Mouse (Mus musculus) kidney, postnatal 0 days (tissue): ENCODE measurements around the gene Pex6. TPM values are rescaled to one million over a fixed set of nuclear protein-coding genes. Genes with fewer than 3 reads are reported as not detected.

ENCODE experiments used
- ATAC-seq: fragments of 200-750 bp; cut with Nextera tagmentation; replicated peaks from 2 replicates; pipeline ENCODE4 v1.8.0; 2017; ENCODE audit warnings: low read depth, moderate number of reproducible peaks, moderate TSS enrichment, moderate library complexity; ENCODE audit not compliant: low FRiP score
- DNase-seq: peaks from one replicate; pipeline ENCODE4 v3.0.0-alpha.2; 2016; ENCODE audit warnings: low spot score
- H3K27ac ChIP-seq: fragments of 300-500 bp; sonication (generic); 2 replicates; pipeline ENCODE4 v1.5.1; 2014; ENCODE audit warnings: mild to moderate bottlenecking
- H3K27me3 ChIP-seq: fragments of 300-500 bp; sonication (generic); 2 replicates; pipeline ENCODE4 v1.6.1; 2014; ENCODE audit warnings: low read length, mixed read lengths; ENCODE audit not compliant: insufficient read depth
- H3K36me3 ChIP-seq: fragments of 300-500 bp; sonication (generic); 2 replicates; pipeline ENCODE4 v1.6.1; 2014; ENCODE audit warnings: low read length, mixed read lengths; ENCODE audit not compliant: insufficient read depth
- H3K4me1 ChIP-seq: fragments of 300-500 bp; sonication (generic); replicated peaks from 2 replicates; pipeline ENCODE4 v1.6.1; 2014; ENCODE audit warnings: antibody characterized with exemption, low read length, mixed read lengths; ENCODE audit not compliant: insufficient read depth
- H3K4me2 ChIP-seq: fragments of 300-500 bp; sonication (generic); 2 replicates; pipeline ENCODE4 v1.6.1; 2014; ENCODE audit warnings: mild to moderate bottlenecking, low read length, moderate library complexity, mixed read lengths
- H3K4me3 ChIP-seq: fragments of 300-500 bp; sonication (generic); replicated peaks from 2 replicates; pipeline ENCODE4 v1.5.1; 2014; ENCODE audit warnings: low read depth, low read length
- H3K9ac ChIP-seq: fragments of 300-500 bp; sonication (generic); 2 replicates; pipeline ENCODE4 v1.6.1; 2014; ENCODE audit warnings: low read depth, low read length
- H3K9me3 ChIP-seq: fragments of 300-500 bp; sonication (generic); replicated peaks from 2 replicates; pipeline ENCODE4 v1.6.1; 2016; ENCODE audit warnings: low read length, inconsistent platforms, mixed read lengths
- CTCF ChIP-seq: IDR thresholded peaks from 2 replicates; pipeline ENCODE4 v1.5.1; 2016; ENCODE audit warnings: antibody characterized with exemption, low read depth, mild to moderate bottlenecking, moderate library complexity
- WGBS: fragments of 180-500 bp; shearing (Covaris S2); extraction: QIAGEN DNeasy Blood & Tissue Kit; methylation state at CpG from one replicate; pipeline ENCODE4 v1.1.7; 2014; 5-methylcytosine and 5-hydroxymethylcytosine counted together
- polyA plus RNA-seq: library from polyadenylated mRNA; unstranded; fragments of >200 nt; fragmentation: Nextera tagmentation; extraction: Ambion mirVana; gene quantifications from 2 replicates; pipeline ENCODE4 v1.2.1, GENCODE M21; 2015

Pex6 gene
- polyA plus RNA-seq, 1 experiment from 2014 or later, result 25.6 TPM

DNA sequence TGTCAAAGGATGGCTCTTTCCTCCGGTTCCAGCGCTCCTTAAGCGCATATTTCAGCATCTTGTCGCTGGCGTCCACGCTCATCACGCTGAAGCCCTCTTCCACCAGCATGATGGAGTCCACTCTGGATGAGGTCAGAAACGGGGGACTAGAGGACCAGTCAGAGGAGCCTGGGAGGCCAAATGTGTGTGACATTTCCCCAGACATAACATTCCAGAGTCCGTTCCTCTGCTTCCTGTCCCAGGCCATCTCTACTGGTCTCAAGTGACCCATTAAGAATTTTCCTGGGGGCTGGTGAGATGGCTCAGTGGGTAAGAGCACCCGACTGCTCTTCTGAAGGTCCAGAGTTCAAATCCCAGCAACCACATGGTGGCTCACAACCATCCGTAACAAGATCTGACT is 16.0 kb downstream of the Pex6 start:
- Histone ChIP-seq H3K9ac (no peak overlapping the region), H3K4me1 (no peaks in the 10 kb centered on the region), H3K4me3 (no peak overlapping the region), H3K27me3 (no peaks in the 10 kb centered on the region), H3K4me2 (no peak overlapping the region), H3K36me3 (peaks cover 15% of the 10 kb centered on the region; the same call in 1 of the 2 replicates), H3K9me3 (no peaks in the 10 kb centered on the region), H3K27ac (no peak overlapping the region)
- no peak for TF ChIP-seq CTCF
- 87% methylated on average over 11 of the region's 11 CpGs for WGBS
- DNase-seq, result no peak
- ATAC-seq, result no peak

DNA sequence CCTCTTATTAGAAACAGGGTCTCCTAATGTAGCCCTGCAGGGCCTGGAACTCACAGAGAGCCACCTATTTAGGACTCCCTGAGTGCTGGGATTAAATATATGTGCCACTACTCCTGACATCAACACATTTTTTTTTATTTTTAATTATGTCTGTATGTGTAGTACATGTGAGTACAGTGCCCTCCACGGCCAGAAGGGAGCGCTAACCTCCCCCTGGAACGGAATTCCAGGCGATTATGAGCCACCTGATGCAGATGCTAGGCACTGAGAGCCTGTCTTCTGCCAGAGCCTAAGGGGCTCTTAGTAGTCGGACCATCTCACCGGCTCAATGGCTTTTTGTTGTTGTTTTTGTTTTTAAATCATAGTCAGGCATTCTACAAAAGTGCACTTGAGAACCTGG is 16.8 kb downstream of the Pex6 start:
- Histone ChIP-seq H3K9me3 (no peaks in the 10 kb centered on the region), H3K9ac (no peak overlapping the region), H3K4me3 (no peak overlapping the region), H3K27me3 (no peaks in the 10 kb centered on the region), H3K4me2 (no peak overlapping the region), H3K27ac (no peak overlapping the region), H3K36me3 (peaks cover 12% of the 10 kb centered on the region; the same call in 1 of the 2 replicates), H3K4me1 (no peaks in the 10 kb centered on the region)
- DNase-seq (no peak), ATAC-seq (no peak)
- 47% methylated on average over 6 of the region's 6 CpGs for WGBS
- peak; percentile 50 for TF ChIP-seq CTCF

DNA sequence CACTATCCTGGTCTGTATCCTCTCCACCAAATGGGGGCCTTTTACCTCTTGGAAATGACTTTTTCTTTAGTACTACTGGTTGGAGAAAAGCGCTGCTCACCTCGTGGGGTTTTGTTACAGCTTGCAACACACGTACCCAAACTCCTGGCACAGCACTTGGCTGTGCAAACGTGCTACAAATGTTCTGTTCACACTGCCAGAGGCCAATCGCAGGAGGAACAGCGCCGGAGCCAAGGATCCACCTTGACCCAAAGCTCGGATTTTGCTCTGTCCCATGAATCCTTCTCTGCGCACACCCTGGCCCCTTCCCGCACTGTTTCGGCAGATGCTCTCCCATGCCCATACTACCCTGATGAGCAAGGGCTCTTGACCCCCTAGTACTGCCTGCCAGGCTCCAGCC is 17.2 kb downstream of the Pex6 start:
- no peaks in the 10 kb centered on the region for H3K27me3 ChIP-seq
- H3K4me1 ChIP-seq, result no peaks in the 10 kb centered on the region
- no peak overlapping the region for H3K4me3 ChIP-seq
- 52% methylated on average over 11 of the region's 11 CpGs for WGBS
- DNase-seq (no peak), ATAC-seq (no peak)
- H3K9ac ChIP-seq, result peak overlapping the region; percentile 31; the same call in 1 of the 2 replicates
- peak overlapping the region; percentile 46 for H3K4me2 ChIP-seq
- no peaks in the 10 kb centered on the region for H3K9me3 ChIP-seq
- peak overlapping the region; percentile 34; the same call in 1 of the 2 replicates for H3K27ac ChIP-seq
- H3K36me3 ChIP-seq, result peaks cover 8% of the 10 kb centered on the region; the same call in 1 of the 2 replicates
- no peak for TF ChIP-seq CTCF

DNA sequence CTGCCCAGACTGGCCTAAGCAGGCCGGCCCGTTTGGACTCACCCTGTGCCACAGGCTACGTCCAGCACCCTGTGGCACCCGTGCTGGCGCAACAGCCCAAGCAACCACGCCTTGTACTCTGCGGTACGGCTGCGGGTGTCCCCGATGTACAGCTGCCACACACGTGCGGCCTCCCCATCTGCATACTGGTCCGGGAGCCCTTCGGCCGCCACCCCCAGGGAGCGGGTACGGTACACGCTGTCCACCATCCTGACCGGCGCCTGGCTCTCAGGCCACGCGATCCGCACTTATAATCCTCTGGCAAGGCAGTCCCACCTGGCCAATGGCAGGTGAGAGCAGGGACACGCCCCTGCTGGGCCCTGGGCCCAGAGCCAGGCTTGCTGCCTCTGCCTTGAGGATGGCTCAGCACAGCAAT is 17.6 kb downstream of the Pex6 start, which contains the start of gene Gnmt:
Gnmt (minus strand) TSS at position 265 of the 415 bp plus-strand sequence.
- Histone ChIP-seq H3K9ac (peak within 1 kb of the TSS; percentile 31; the same call in 1 of the 2 replicates), H3K4me3 (no peak within 1 kb of the TSS), H3K4me2 (peak within 1 kb of the TSS; percentile 46), H3K27ac (peak within 1 kb of the TSS; percentile 34; the same call in 1 of the 2 replicates), H3K4me1 (no peaks in the 10 kb centered on the region), H3K27me3 (no peaks in the 10 kb centered on the region), H3K9me3 (no peaks in the 10 kb centered on the region), H3K36me3 (0 out of 2 replicates have a peak, but pooled peaks cover 4% of the 10 kb centered on the region)
- WGBS, result 14% methylated on average over 24 of the region's 24 CpGs
- ATAC-seq (peak; percentile 82), DNase-seq (no peak)
- TF ChIP-seq CTCF, result no peak

DNA sequence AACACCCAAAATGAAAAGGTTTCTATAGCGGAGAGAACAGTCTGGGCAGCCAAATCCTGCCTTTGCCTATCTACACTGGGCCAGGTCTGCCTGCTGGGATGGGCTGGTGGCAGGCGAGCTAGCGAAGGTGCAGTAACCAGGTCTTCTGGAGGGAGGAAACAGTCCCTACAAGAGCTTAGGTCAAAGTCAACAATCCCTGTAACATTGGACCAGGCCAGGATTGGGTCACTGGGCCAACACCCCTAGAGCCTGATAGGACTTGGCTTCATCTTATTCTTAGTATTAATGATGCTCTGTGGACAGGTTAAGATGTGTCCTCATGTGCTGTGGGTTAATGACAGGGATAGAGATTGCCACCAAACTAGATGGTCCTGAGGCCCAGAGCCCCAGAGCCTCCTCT is 22.8 kb downstream of the Pex6 start:
- H3K36me3 ChIP-seq, result peaks cover 23% of the 10 kb centered on the region

DNA sequence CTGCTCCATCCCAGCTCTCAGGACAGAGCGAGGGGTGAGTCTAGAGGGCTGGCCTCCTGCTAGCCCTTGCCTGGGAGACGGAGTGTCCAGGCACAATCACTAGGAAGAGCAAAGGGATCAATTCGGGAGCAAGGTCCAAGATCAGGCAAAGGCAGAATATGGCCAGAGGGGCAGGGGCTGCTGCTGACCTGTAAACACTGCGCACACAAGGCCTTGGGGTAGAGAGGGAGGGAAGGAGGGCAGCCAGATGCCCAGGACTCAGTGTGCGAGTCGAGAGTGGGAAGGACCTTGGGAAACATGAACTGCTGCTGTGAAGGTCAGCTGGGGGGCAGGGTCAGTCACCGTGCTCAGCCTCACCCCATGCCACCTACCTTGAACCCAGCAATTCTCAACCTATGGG is 24.0 kb downstream of the Pex6 start:
- H3K36me3 ChIP-seq, result peaks cover 23% of the 10 kb centered on the region
- 83% methylated on average over 7 of the region's 7 CpGs for WGBS
- ATAC-seq (0 out of 2 replicates have a peak, but pooled peaks have one; percentile 19), DNase-seq (no peak)
- H3K9me3 ChIP-seq, result no peaks in the 10 kb centered on the region
- H3K27ac ChIP-seq, result no peak overlapping the region
- H3K27me3 ChIP-seq, result no peaks in the 10 kb centered on the region
- H3K4me3 ChIP-seq, result no peak overlapping the region
- TF ChIP-seq CTCF, result no peak
- no peak overlapping the region for H3K4me2 ChIP-seq
- H3K9ac ChIP-seq, result no peak overlapping the region
- H3K4me1 ChIP-seq, result no peaks in the 10 kb centered on the region

More for the DNA sequence above, 22.8 kb downstream of the Pex6 start:
- 96% methylated on average over 3 of the region's 3 CpGs for WGBS
- no peaks in the 10 kb centered on the region for H3K4me1 ChIP-seq
- no peak overlapping the region for H3K4me3 ChIP-seq
- H3K9me3 ChIP-seq, result no peaks in the 10 kb centered on the region
- H3K27me3 ChIP-seq, result no peaks in the 10 kb centered on the region
- ATAC-seq, result no peak
- H3K4me2 ChIP-seq, result no peak overlapping the region
- H3K27ac ChIP-seq, result no peak overlapping the region
- no peak for DNase-seq
- TF ChIP-seq CTCF, result no peak
- H3K9ac ChIP-seq, result no peak overlapping the region

DNA sequence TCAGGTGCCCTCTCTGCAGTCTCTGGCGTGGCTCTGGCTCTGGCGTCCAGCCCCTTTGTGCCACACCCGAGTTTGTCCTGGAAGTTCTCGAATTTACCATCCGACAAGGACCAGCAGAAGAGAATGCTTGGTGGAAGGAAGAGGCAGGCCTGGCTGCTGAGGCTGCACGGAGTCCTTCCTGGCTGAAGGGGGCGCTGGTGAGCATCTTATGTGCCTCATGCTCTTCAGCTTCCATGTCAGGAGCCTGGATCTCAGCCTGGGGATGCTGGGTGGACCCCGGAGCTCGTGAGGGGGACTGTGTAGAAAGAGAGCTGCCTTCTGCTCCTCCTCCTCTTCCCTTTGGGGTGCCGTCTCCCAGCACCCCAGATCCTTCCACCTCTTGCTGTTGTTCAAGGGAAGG is 24.9 kb downstream of the Pex6 start:
- ATAC-seq, result no peak
- H3K9me3 ChIP-seq, result no peaks in the 10 kb centered on the region
- H3K4me1 ChIP-seq, result no peaks in the 10 kb centered on the region
- H3K4me3 ChIP-seq, result no peak overlapping the region
- H3K36me3 ChIP-seq, result peaks cover 23% of the 10 kb centered on the region
- WGBS, result 58% methylated on average over 9 of the region's 10 CpGs
- no peaks in the 10 kb centered on the region for H3K27me3 ChIP-seq
- TF ChIP-seq CTCF, result peak; percentile 61
- no peak overlapping the region for H3K27ac ChIP-seq
- H3K4me2 ChIP-seq, result no peak overlapping the region
- DNase-seq, result no peak
- no peak overlapping the region for H3K9ac ChIP-seq
